Mouse (Mus musculus) intestine, embryonic 14.5 days (tissue): ENCODE results near the gene Fgfr2. TPM values are rescaled to one million over a fixed set of nuclear protein-coding genes. Genes with fewer than 3 reads are reported as not detected.
A peak's percentile ranks its signal among the peaks of the same experiment; 100 is the strongest.

ENCODE experiments used
- ATAC-seq: fragments of 200-750 bp; cut with Nextera tagmentation; replicated peaks from 2 replicates; pipeline ENCODE4 v1.8.0; 2017; ENCODE audit warnings: low read depth, moderate number of reproducible peaks, moderate TSS enrichment, moderate library complexity; ENCODE audit not compliant: low FRiP score, low TSS enrichment
- DNase-seq: peaks from one replicate; pipeline ENCODE4 v3.0.0-alpha.2; 2018; ENCODE audit warnings: low spot score
- H3K27ac ChIP-seq: fragments of 300-500 bp; sonication (generic); 2 replicates; pipeline ENCODE4 v1.5.1; 2014; ENCODE audit warnings: low read depth, mild to moderate bottlenecking, control low read depth
- H3K27me3 ChIP-seq: fragments of 300-500 bp; sonication (generic); replicated peaks from 2 replicates; pipeline ENCODE4 v1.6.1; 2014; ENCODE audit warnings: low read length, control low read depth; ENCODE audit not compliant: control insufficient read depth, insufficient read depth
- H3K36me3 ChIP-seq: fragments of 300-500 bp; sonication (generic); 2 replicates; pipeline ENCODE4 v1.6.1; 2014; ENCODE audit warnings: low read length, control low read depth; ENCODE audit not compliant: control insufficient read depth, insufficient read depth
- H3K4me1 ChIP-seq: fragments of 300-500 bp; sonication (generic); replicated peaks from 2 replicates; pipeline ENCODE4 v1.6.1; 2014; ENCODE audit warnings: low read length, control low read depth, mixed read lengths; ENCODE audit not compliant: control insufficient read depth, insufficient read depth
- H3K4me2 ChIP-seq: fragments of 300-500 bp; sonication (generic); 2 replicates; pipeline ENCODE4 v1.6.1; 2014; ENCODE audit warnings: low read length
- H3K4me3 ChIP-seq: fragments of 300-500 bp; sonication (generic); 2 replicates; pipeline ENCODE4 v1.5.1; 2014; ENCODE audit warnings: low read depth, low read length, control low read depth, mixed read lengths
- H3K9ac ChIP-seq: fragments of 300-500 bp; sonication (generic); 2 replicates; pipeline ENCODE4 v1.6.1; 2014; ENCODE audit warnings: mild to moderate bottlenecking, low read length
- H3K9me3 ChIP-seq: fragments of 300-500 bp; sonication (generic); 2 replicates; pipeline ENCODE4 v1.6.1; 2016; ENCODE audit warnings: low read length, control low read depth; ENCODE audit not compliant: control insufficient read depth
- WGBS: fragments of 180-500 bp; shearing (Covaris S2); extraction: QIAGEN DNeasy Blood & Tissue Kit; methylation state at CpG from one replicate; pipeline ENCODE4 v1.1.7; 2014; 5-methylcytosine and 5-hydroxymethylcytosine counted together
- polyA plus RNA-seq: library from polyadenylated mRNA; unstranded; fragments of >200 nt; fragmentation: Nextera tagmentation; extraction: Ambion mirVana; gene quantifications from 2 replicates; pipeline ENCODE4 v1.2.1, GENCODE M21; 2014

Gene Fgfr2
- polyA plus RNA-seq, 1 experiment from 2014 or later, result 105 TPM

DNA sequence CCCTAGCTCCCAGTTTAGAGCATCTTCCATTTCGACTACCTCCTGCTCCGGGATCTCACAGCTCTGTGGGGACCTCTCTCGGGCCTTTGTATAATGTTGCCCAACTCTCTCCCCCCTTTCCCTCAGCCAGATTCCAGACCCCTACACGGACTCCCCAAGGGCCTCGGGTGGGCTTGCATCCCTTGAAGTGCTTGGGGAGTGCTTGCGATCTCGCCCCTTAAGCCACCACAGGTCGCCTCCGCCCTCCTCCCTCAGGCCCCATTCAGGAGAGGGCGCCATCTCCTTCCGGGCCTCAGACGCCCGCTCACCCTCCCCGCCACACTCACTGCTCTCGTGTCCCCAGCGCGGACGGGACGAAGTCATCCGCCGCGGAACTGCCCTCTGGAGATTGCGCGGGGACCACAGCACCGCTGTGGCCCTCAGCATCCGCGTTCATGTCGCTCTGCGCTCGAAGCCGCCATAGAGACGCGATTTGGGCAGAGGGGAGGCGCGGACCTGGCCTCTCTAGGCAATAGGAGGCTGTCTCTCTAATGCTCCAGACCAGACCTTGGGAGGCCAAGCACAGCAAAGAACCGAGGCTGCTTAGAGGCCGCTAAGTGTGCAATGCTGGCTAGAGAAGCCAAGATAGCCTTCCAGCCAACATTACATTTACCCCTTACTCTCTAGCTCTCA, 270.8 kb downstream of the Fgfr2 start, which contains the start of gene Eef1akmt2:
Gene Eef1akmt2 (minus strand): TSS at position 501 of the 672 bp plus-strand sequence.
- Histone ChIP-seq H3K4me2 (peak within 1 kb of the TSS; percentile 76), H3K27me3 (no peaks in the 10 kb centered on the region), H3K9ac (peak within 1 kb of the TSS; percentile 84), H3K4me1 (0 out of 2 replicates have a peak, but pooled peaks cover 5% of the 10 kb centered on the region), H3K4me3 (peak within 1 kb of the TSS; percentile 67), H3K9me3 (no peaks in the 10 kb centered on the region), H3K27ac (peak within 1 kb of the TSS; percentile 94), H3K36me3 (peaks cover 32% of the 10 kb centered on the region)
- ATAC-seq (peak; percentile 95), DNase-seq (peak; percentile 93)
- under 1% methylated on average over 37 of the region's 37 CpGs for WGBS

DNA sequence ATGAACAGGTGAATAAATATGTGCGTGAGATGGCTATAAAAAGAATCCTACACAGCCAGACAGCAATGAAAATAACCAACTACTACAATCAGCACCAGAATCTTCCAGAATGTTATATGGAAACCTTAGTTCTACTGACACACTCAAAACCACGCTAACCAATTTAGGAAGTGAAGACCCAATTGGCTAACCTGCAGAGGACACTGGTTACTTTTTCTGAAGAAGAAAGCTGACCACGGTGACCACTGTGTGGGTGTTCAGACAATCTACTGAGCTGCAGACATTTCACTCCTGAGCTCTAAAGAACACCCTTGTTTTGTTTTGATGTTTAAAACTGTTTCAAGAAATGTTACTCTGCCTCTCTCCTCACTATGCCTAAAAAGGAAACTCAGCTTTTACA, 280.0 kb downstream of the Fgfr2 start:
- Histone ChIP-seq H3K4me2 (no peak overlapping the region), H3K9ac (no peak overlapping the region), H3K27ac (no peak overlapping the region), H3K4me3 (no peak overlapping the region), H3K9me3 (no peaks in the 10 kb centered on the region), H3K36me3 (peaks cover 65% of the 10 kb centered on the region), H3K4me1 (no peaks in the 10 kb centered on the region), H3K27me3 (no peaks in the 10 kb centered on the region)
- no peak for ATAC-seq
- WGBS, result 93% methylated on average over 3 of the region's 3 CpGs
- DNase-seq, result no peak

DNA sequence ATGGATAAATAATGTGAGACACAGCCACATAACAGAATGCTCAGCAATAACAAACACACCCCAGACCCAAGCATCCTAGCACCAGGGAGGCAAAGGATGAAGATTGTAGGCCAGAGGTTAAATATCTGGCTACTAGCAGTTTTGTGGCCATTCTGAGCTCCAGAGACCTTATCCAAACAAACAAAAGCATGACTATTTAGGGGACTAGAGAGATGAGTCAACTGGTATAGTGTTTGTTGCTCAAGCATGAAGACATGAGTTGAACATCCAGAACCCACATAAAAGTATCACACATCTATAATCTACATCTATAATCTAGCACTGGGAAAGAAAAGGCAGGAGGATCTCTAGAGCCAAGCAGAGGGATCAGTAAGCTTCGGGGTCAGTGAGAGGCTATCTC, 280.7 kb downstream of the Fgfr2 start:
- H3K27ac ChIP-seq, result no peak overlapping the region
- no peaks in the 10 kb centered on the region for H3K27me3 ChIP-seq
- no peaks in the 10 kb centered on the region for H3K9me3 ChIP-seq
- H3K4me1 ChIP-seq, result no peaks in the 10 kb centered on the region
- peaks cover 59% of the 10 kb centered on the region for H3K36me3 ChIP-seq
- no peak overlapping the region for H3K9ac ChIP-seq
- no peak overlapping the region for H3K4me2 ChIP-seq
- no peak overlapping the region for H3K4me3 ChIP-seq
- WGBS, result 84% methylated on average over 1 of the region's 1 CpGs
- ATAC-seq, result no peak
- DNase-seq, result no peak

DNA sequence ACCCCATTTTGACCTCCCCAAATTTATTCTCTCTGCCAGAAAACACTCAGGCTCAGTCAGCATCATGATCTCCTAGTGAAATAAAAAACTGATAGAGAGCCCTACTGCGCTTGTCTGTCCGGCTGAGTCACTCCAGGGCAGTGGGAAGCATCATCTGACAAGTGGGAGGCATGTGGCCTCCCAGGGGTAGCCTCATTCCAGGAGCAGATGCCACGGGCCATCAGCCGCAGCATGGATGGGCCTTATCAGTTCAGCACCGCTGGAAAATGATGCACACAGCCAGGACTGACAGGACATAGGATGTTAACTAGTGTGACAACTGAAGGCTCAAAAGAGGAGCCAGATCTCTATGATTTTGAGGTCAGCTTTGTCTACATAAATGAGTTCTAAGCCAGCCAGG, 281.9 kb downstream of the Fgfr2 start:
- ATAC-seq (no peak), DNase-seq (no peak)
- WGBS, result 75% methylated on average over 5 of the region's 5 CpGs
- Histone ChIP-seq H3K4me3 (no peak overlapping the region), H3K4me1 (no peaks in the 10 kb centered on the region), H3K4me2 (no peak overlapping the region), H3K9ac (no peak overlapping the region), H3K27ac (no peak overlapping the region), H3K9me3 (no peaks in the 10 kb centered on the region), H3K36me3 (peaks cover 60% of the 10 kb centered on the region), H3K27me3 (no peaks in the 10 kb centered on the region)

DNA sequence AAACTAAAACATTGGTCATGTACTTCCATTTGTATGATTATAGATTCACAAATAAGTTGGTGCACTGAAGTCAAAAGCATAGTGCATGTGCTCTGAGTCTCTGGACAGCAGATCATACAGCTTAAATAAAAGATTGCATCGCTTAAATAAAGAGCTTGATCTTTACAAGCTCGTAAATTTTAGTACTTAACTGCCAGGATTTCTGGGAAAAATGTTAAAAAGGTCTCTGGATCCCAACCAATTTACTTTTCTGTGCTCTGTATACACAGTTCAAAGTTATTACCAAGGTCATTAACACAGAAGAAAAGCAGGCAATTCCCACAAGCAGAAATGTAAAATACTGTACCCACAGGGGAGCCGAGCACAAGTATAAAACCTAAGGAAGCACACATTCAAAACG, 292.2 kb downstream of the Fgfr2 start:
- Histone ChIP-seq H3K4me2 (no peak overlapping the region), H3K4me3 (no peak overlapping the region), H3K36me3 (peaks cover 59% of the 10 kb centered on the region), H3K9ac (no peak overlapping the region), H3K27me3 (no peaks in the 10 kb centered on the region), H3K27ac (no peak overlapping the region), H3K9me3 (no peaks in the 10 kb centered on the region), H3K4me1 (no peaks in the 10 kb centered on the region)
- DNase-seq (no peak), ATAC-seq (no peak)
- 74% methylated on average over 4 of the region's 4 CpGs for WGBS

DNA sequence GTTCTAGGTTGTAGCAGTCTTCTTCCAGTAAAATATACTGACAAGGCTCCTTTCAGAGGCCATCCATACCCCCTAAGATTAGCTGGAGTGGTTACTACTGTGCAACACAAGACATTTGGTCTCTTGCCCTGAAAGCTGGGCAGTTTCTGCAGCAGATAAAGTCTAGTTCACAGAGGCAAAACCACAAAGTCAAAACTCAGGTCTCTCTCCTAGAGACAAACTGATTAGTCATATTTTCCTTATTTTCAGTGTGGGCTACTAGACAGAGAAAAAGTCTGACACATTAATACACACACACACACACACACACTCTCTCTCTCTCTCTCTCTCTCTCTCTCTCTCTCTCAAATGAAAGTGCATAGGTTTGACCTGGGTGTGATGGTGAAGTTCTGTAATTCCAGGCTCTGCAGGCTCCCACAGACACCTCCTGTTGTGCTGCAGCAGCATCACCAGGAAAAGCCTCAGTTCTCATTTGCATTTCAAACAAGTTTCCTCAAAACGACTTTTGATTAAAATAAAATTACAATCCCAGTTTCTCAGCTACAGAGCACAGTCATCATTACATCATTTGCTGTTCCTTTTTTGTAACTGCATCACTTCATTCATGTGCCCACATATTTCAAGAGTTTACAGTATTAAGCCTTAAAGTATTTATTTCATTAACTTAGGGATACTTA, 298.7 kb downstream of the Fgfr2 start:
- peaks cover 51% of the 10 kb centered on the region for H3K36me3 ChIP-seq
- DNase-seq, result no peak
- no peaks in the 10 kb centered on the region for H3K27me3 ChIP-seq
- H3K4me2 ChIP-seq, result no peak overlapping the region
- ATAC-seq, result no peak
- WGBS, result 24% methylated on average over 1 of the region's 1 CpGs
- no peaks in the 10 kb centered on the region for H3K4me1 ChIP-seq
- H3K9me3 ChIP-seq, result no peaks in the 10 kb centered on the region
- no peak overlapping the region for H3K9ac ChIP-seq
- no peak overlapping the region for H3K27ac ChIP-seq
- no peak overlapping the region for H3K4me3 ChIP-seq

DNA sequence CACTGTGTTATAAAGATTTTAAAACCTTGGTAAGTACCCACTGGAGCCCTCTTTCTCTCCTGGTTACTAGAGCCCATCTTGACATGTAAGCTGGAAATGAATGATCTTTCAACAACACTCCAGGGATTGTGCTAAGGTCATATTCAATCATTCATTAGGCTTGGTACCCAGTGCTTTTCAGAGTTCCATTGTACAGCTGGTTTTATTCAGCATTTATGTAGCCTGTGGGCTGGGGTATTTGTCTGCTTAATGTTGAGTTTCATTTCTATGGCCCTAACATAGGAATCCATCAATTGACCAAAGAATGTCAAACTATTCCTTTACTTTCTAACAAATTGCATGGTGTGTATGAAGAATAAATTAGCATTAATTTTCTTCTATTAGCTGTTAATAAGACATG, 299.3 kb downstream of the Fgfr2 start:
- Histone ChIP-seq H3K27me3 (no peaks in the 10 kb centered on the region), H3K9ac (no peak overlapping the region), H3K9me3 (no peaks in the 10 kb centered on the region), H3K36me3 (peaks cover 51% of the 10 kb centered on the region), H3K4me2 (no peak overlapping the region), H3K4me3 (no peak overlapping the region), H3K4me1 (no peaks in the 10 kb centered on the region), H3K27ac (no peak overlapping the region)
- no peak for DNase-seq
- no peak for ATAC-seq

DNA sequence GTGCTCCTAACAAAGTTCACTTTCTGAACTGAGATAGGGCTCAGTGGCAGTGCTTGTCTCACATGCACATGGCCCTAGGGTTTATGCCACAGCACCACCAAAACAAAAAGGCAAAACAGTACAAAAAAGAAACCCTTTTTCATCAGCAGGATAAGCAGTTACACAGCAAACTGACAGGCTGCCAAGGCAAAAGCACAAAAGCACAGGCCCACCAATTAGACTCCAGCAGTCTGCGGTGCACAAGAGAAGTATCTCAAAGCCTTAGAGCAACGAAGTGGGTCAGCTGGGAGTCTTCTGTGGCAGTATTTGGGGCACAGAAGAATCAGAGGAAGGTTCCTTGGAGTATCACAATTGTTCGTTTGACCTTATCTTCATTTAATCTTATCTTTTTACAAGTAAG, 302.5 kb downstream of the Fgfr2 start:
- no peak overlapping the region for H3K9ac ChIP-seq
- no peaks in the 10 kb centered on the region for H3K27me3 ChIP-seq
- ATAC-seq (no peak), DNase-seq (no peak)
- H3K4me1 ChIP-seq, result no peaks in the 10 kb centered on the region
- WGBS, result 84% methylated on average over 3 of the region's 3 CpGs
- H3K4me3 ChIP-seq, result no peak overlapping the region
- no peaks in the 10 kb centered on the region for H3K9me3 ChIP-seq
- H3K27ac ChIP-seq, result no peak overlapping the region
- peaks cover 25% of the 10 kb centered on the region for H3K36me3 ChIP-seq
- no peak overlapping the region for H3K4me2 ChIP-seq

DNA sequence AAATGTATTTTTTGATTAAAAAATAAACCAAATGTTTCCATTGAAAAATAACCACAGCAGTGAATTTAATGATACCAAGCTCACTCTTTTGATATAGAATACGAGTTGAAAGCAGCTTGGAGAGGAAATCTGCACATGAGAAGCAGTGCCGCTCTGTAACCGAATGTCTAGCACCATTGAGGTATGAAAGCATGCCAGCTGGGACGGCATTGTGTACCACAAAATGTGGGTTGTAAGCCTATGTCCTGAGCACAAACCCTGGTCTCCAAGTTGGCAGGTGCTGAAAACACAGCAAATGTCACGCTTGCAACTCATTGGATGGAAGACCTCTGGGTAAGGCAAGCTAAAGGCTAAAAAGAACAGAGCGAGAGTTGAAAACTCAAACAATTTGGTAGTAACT, 306.1 kb downstream of the Fgfr2 start:
- Histone ChIP-seq H3K27ac (no peak overlapping the region), H3K4me3 (no peak overlapping the region), H3K36me3 (peaks cover 7% of the 10 kb centered on the region; the same call in 1 of the 2 replicates), H3K9ac (no peak overlapping the region), H3K4me2 (no peak overlapping the region), H3K9me3 (no peaks in the 10 kb centered on the region), H3K4me1 (peaks cover 8% of the 10 kb centered on the region), H3K27me3 (no peaks in the 10 kb centered on the region)
- no peak for DNase-seq
- no peak for ATAC-seq
- 95% methylated on average over 6 of the region's 6 CpGs for whole genome bisulfite sequencing
